Mouse (Mus musculus): ENCODE data around the gene Kbtbd2. TPM values are rescaled to one million over a fixed set of nuclear protein-coding genes. Genes with fewer than 3 reads are reported as not detected.

Kbtbd2 gene
- total and polyA plus RNA-seq, 3 experiments = 9.3 to 34.2 (median 11.0) TPM

- H3K27ac ChIP-seq (ENCODE audit: insufficient read depth, low read depth) = no peak overlapping the region
- H3K9ac ChIP-seq (ENCODE audit: insufficient read depth, low read depth) = no peak overlapping the region
- in situ Hi-C loops (cut with MboI; ENCODE audit: low pct_ligation_motif_present, low pct_unique_long_range_greater_than_20kb, low sequenced_read_pairs) (no loop called here), dilution Hi-C loops (cut with MboI; ENCODE audit: extremely low pct_ligation_motif_present, extremely low pct_unique_long_range_greater_than_20kb, low sequenced_read_pairs) (no loop called here)
- H3K4me1 ChIP-seq (ENCODE audit: control insufficient read depth in 1 of 2, insufficient read depth in 2 of 2) = peaks cover 7 to 23% of the 10 kb centered on the region in 2 experiments
- no peaks in the 10 kb centered on the region for H3K79me2 ChIP-seq (replicated peaks; ENCODE audit: control insufficient read depth, extremely low read depth, insufficient read depth, poor library complexity, severe bottlenecking)
- DNase-seq (ENCODE audit: extremely low read depth) = peak; percentile 27
- peaks cover 0 to 30% of the 10 kb centered on the region in 2 experiments for H3K36me3 ChIP-seq (replicated peaks in 1 of 2; ENCODE audit: control insufficient read depth in 1 of 2, insufficient read depth in 1 of 2, low read length in 1 of 2)
- H3K4me2 ChIP-seq (ENCODE audit: insufficient read depth, low read depth, poor library complexity, severe bottlenecking) = peak overlapping the region; percentile 8; the same call in 1 of the 2 replicates
- H3K4me3 ChIP-seq (replicated peaks in 1 of 3; ENCODE audit: low read depth in 2 of 3, low read length in 2 of 3, poor library complexity in 1 of 3) = no peak overlapping the region
- TF ChIP-seq TCF12 (IDR thresholded peaks at IDR 0.05; ENCODE audit: low read depth, low read length) = peak; percentile 21; the same call in 1 of the 2 replicates
- no peak for TF ChIP-seq UBTF (IDR thresholded peaks at IDR 0.05; ENCODE audit: low read depth, low read length)
- peak; percentile 86 for TF ChIP-seq IRF4 (IDR thresholded peaks at IDR 0.05; ENCODE audit: low read depth, low read length)
- TF ChIP-seq MEF2A (IDR thresholded peaks at IDR 0.05; ENCODE audit: borderline replicate concordance, low read depth, low read length) = no peak
- no peak for TF ChIP-seq RAD21 (IDR thresholded peaks at IDR 0.05; ENCODE audit: low read depth, low read length)
- no peak for TF ChIP-seq RCOR1 (conservative IDR thresholded peaks at IDR 0.05; ENCODE audit: low read depth, low read length)
- no peak for TF ChIP-seq ZNF384 (IDR thresholded peaks at IDR 0.05; ENCODE audit: low read depth, low read length)
- TF ChIP-seq MAZ (IDR thresholded peaks at IDR 0.05; ENCODE audit: low read depth, low read length) = no peak
- no peak for TF ChIP-seq MAFK (IDR thresholded peaks at IDR 0.05; ENCODE audit: insufficient replicate concordance, low read length)
- no peak for TF ChIP-seq POLR2AphosphoS2 (IDR thresholded peaks at IDR 0.05; ENCODE audit: low read depth, low read length)
- TF ChIP-seq USF2 (conservative IDR thresholded peaks at IDR 0.05; ENCODE audit: low read depth, low read length) = no peak
- TF ChIP-seq ZMIZ1 (IDR thresholded peaks at IDR 0.05; ENCODE audit: low read depth, low read length) = no peak
- no peak for TF ChIP-seq ZC3H11A (IDR thresholded peaks at IDR 0.05; ENCODE audit: low read depth, low read length)
- TF ChIP-seq TBP (conservative IDR thresholded peaks at IDR 0.05; ENCODE audit: low read depth, low read length) = no peak
- no peak for TF ChIP-seq SMC3 (IDR thresholded peaks at IDR 0.05; ENCODE audit: low read depth, low read length)
- TF ChIP-seq NELFE (IDR thresholded peaks at IDR 0.05; ENCODE audit: low read depth, low read length) = no peak
- no peak for TF ChIP-seq HCFC1 (IDR thresholded peaks at IDR 0.05; ENCODE audit: low read depth, low read length)
- 0 out of 2 replicates have a peak, but pooled peaks have one; percentile 24 for TF ChIP-seq EP300 (IDR thresholded peaks at IDR 0.05; ENCODE audit: low read length)
- TF ChIP-seq KAT2A (IDR thresholded peaks at IDR 0.05; ENCODE audit: insufficient replicate concordance, low read length) = no peak
- no peaks in the 10 kb centered on the region for H3K27me3 ChIP-seq (replicated peaks)
- no peaks in the 10 kb centered on the region for H3K9me3 ChIP-seq (replicated peaks; ENCODE audit: low read length)
Observed at GRCm38 (mm10) chr6:56765265-56765664, 32.3 kb downstream of the Kbtbd2 start.

DNA sequence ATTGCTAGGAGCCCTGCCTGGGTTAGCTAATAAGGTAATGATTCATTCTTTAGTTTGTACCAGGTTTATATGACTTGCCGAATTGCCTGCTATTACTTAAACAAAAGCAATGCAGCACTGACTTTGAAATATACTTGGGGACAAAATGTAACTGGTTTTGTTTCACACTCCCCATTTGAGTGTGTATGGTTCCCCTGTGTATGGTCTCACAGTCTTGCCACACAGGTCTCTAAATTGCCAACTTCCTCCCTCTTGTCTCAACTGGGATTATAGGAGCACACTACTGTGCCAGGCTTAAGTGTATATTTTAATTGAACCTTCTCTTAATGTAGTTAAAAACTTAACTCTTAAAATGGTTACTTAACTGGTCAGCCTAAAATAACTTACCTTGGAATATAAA, 38.3 kb downstream of the Kbtbd2 start:
- Histone ChIP-seq H3K79me2 (replicated peaks; ENCODE audit: control insufficient read depth, extremely low read depth, insufficient read depth, poor library complexity, severe bottlenecking) (no peaks in the 10 kb centered on the region), H3K9me3 (replicated peaks; ENCODE audit: low read length) (no peaks in the 10 kb centered on the region), H3K9ac (ENCODE audit: insufficient read depth, low read depth) (no peak overlapping the region), H3K27me3 (replicated peaks) (no peaks in the 10 kb centered on the region), H3K27ac (ENCODE audit: insufficient read depth, low read depth) (no peak overlapping the region), H3K4me1 (ENCODE audit: control insufficient read depth in 1 of 2, insufficient read depth in 2 of 2) (peaks cover 0 to 12% of the 10 kb centered on the region in 2 experiments; a peak in 2 of 4 replicates), H3K36me3 (replicated peaks in 1 of 2; ENCODE audit: control insufficient read depth in 1 of 2, insufficient read depth in 1 of 2, low read length in 1 of 2) (peaks cover 22 to 72% of the 10 kb centered on the region in 2 experiments), H3K4me3 (replicated peaks in 1 of 3; ENCODE audit: low read depth in 2 of 3, low read length in 2 of 3, poor library complexity in 1 of 3) (no peak overlapping the region), H3K4me2 (ENCODE audit: insufficient read depth, low read depth, poor library complexity, severe bottlenecking) (no peak overlapping the region)
- TF ChIP-seq E2F4 (IDR thresholded peaks at IDR 0.05; ENCODE audit: insufficient replicate concordance, low read depth, low read length) = no peak
- in situ Hi-C loops (cut with MboI; ENCODE audit: low pct_ligation_motif_present, low pct_unique_long_range_greater_than_20kb, low sequenced_read_pairs) = no loop called here
- DNase-seq (ENCODE audit: extremely low read depth) = no peak
- dilution Hi-C loops (cut with MboI; ENCODE audit: extremely low pct_ligation_motif_present, extremely low pct_unique_long_range_greater_than_20kb, low sequenced_read_pairs) = no loop called here

All from CH12.LX (cell line).